ENCODE assay signal across 8 mouse cellular contexts in genomic region chr10:128588775-128589463, GRCm38 (mm10). TPM values are rescaled to one million over a fixed set of nuclear protein-coding genes. Genes with fewer than 3 reads are reported as not detected.
DNase-seq lines count a peak whose midpoint lies in the region; ATAC-seq lines count a peak whose summit lies in the region.

No protein-coding gene starts in this region.

- 0 out of 2 replicates have a peak, but pooled peaks have one; percentile 5 for ATAC-seq in heart, embryonic 13.5 days (ENCODE audit: extremely low read depth, insufficient number of reproducible peaks, low FRiP score, low TSS enrichment)
- ATAC-seq in embryonic facial prominence, embryonic 13.5 days (ENCODE audit: insufficient number of reproducible peaks, insufficient read depth, low FRiP score, low TSS enrichment, low read depth) = peak; percentile 18; the same call in 1 of the 2 replicates

- intact Hi-C loops in heart, postnatal 36 days (cut with DNase I) = no loop called here

- peaks cover 49% of the 10 kb centered on the region for H3K27me3 ChIP-seq in heart, embryonic 13.5 days (replicated peaks)
- H3K27me3 ChIP-seq in embryonic facial prominence, embryonic 13.5 days = peaks cover 47% of the 10 kb centered on the region
- peaks cover 59% of the 10 kb centered on the region for H3K27me3 ChIP-seq in midbrain, embryonic 10.5 days (ENCODE audit: low read depth, poor library complexity, severe bottlenecking)

- H3K36me3 ChIP-seq in heart, embryonic 13.5 days = no peaks in the 10 kb centered on the region
- H3K36me3 ChIP-seq in embryonic facial prominence, embryonic 13.5 days = no peaks in the 10 kb centered on the region
- no peaks in the 10 kb centered on the region for H3K36me3 ChIP-seq in midbrain, embryonic 10.5 days

- peak overlapping the region; percentile 77 for H3K4me3 ChIP-seq in heart, embryonic 13.5 days
- peak overlapping the region; percentile 64 for H3K4me3 ChIP-seq in embryonic facial prominence, embryonic 13.5 days
- H3K4me3 ChIP-seq in midbrain, embryonic 10.5 days = peak overlapping the region; percentile 78

- no peaks in the 10 kb centered on the region for H3K9me3 ChIP-seq in heart, embryonic 13.5 days
- H3K9me3 ChIP-seq in embryonic facial prominence, embryonic 13.5 days = no peaks in the 10 kb centered on the region
- no peaks in the 10 kb centered on the region for H3K9me3 ChIP-seq in midbrain, embryonic 10.5 days (replicated peaks)

- peak overlapping the region; percentile 99 for H3K4me2 ChIP-seq in heart, embryonic 13.5 days
- H3K4me2 ChIP-seq in embryonic facial prominence, embryonic 13.5 days = peak overlapping the region; percentile 99

- peak overlapping the region; percentile 39 for H3K27ac ChIP-seq in heart, embryonic 13.5 days (replicated peaks)
- peak overlapping the region; percentile 91 for H3K27ac ChIP-seq in embryonic facial prominence, embryonic 13.5 days
- H3K27ac ChIP-seq in midbrain, embryonic 10.5 days (replicated peaks) = no peak overlapping the region

- H3K4me1 ChIP-seq in heart, embryonic 13.5 days = peaks cover 35% of the 10 kb centered on the region
- peaks cover 20% of the 10 kb centered on the region for H3K4me1 ChIP-seq in embryonic facial prominence, embryonic 13.5 days
- peaks cover 29% of the 10 kb centered on the region for H3K4me1 ChIP-seq in midbrain, embryonic 10.5 days

- 2% methylated on average over 23 of the region's 23 CpGs for WGBS in heart, embryonic 13.5 days
- WGBS in embryonic facial prominence, embryonic 13.5 days = 2% methylated on average over 23 of the region's 23 CpGs
- WGBS in midbrain, embryonic 10.5 days = 3% methylated on average over 23 of the region's 23 CpGs

- peak overlapping the region; percentile 80 for H3K9ac ChIP-seq in heart, embryonic 13.5 days
- peak overlapping the region; percentile 71 for H3K9ac ChIP-seq in embryonic facial prominence, embryonic 13.5 days

- DNase-seq in heart, postnatal 36 days = no peak
- peak; percentile 86 for DNase-seq in kidney, adult 9 months
- DNase-seq in midbrain, embryonic 10.5 days (ENCODE audit: low spot score) = peak; percentile 26
- DNase-seq in adipocyte (ENCODE audit: low spot score) = no peak
- DNase-seq in adrenal gland, adult (ENCODE audit: inconsistent age in 2 of 2, low spot score in 1 of 2) = no peak
- no peak for DNase-seq in layer of hippocampus, adult 9-10 months (ENCODE audit: low spot score)

RNA-seq across cellular contexts. Expression of gene Erbb3, which starts 0.5 kb away (rescaled TPM):
- polyA plus RNA-seq in heart, embryonic 13.5 days (2015; fragmentation: Nextera tagmentation; extraction: Ambion mirVana) = 3.7 and 4.1 TPM in 2 replicates
- 1 to 10 TPM; 8.9 to 9.2 TPM for total RNA-seq in heart, postnatal 36 days (2021)
- polyA plus RNA-seq in embryonic facial prominence, embryonic 13.5 days (2015; fragmentation: Nextera tagmentation; extraction: Ambion mirVana) = 14.8 and 16.1 TPM in 2 replicates
- 0.72 and 1.4 TPM in 2 replicates for polyA plus RNA-seq in midbrain, embryonic 10.5 days (2016; fragmentation: Nextera tagmentation; extraction: Ambion mirVana)

RNA-seq across cellular contexts. Expression of gene Pa2g4, which starts 23.1 kb away (rescaled TPM):
- polyA plus RNA-seq in heart, embryonic 13.5 days (2015; fragmentation: Nextera tagmentation; extraction: Ambion mirVana) = 125 and 136 TPM in 2 replicates
- total RNA-seq in heart, postnatal 36 days (2021) = 10 to 100 TPM; 43.4 to 50.5 TPM
- 188 and 206 TPM in 2 replicates for polyA plus RNA-seq in embryonic facial prominence, embryonic 13.5 days (2015; fragmentation: Nextera tagmentation; extraction: Ambion mirVana)
- polyA plus RNA-seq in midbrain, embryonic 10.5 days (2016; fragmentation: Nextera tagmentation; extraction: Ambion mirVana) = 231 and 262 TPM in 2 replicates

RNA-seq across cellular contexts. Expression of gene Rps26, which starts 37.6 kb away (rescaled TPM):
- 455 and 482 TPM in 2 replicates for polyA plus RNA-seq in heart, embryonic 13.5 days (2015; fragmentation: Nextera tagmentation; extraction: Ambion mirVana)
- total RNA-seq in heart, postnatal 36 days (2021) = 100 to 1,000 TPM; 246 to 289 TPM
- polyA plus RNA-seq in embryonic facial prominence, embryonic 13.5 days (2015; fragmentation: Nextera tagmentation; extraction: Ambion mirVana) = 893 and 949 TPM in 2 replicates
- polyA plus RNA-seq in midbrain, embryonic 10.5 days (2016; fragmentation: Nextera tagmentation; extraction: Ambion mirVana) = 460 and 529 TPM in 2 replicates

RNA-seq across cellular contexts. Expression of gene Rpl41, which starts 39.8 kb away (rescaled TPM):
- 2,656 and 2,881 TPM in 2 replicates for polyA plus RNA-seq in heart, embryonic 13.5 days (2015; fragmentation: Nextera tagmentation; extraction: Ambion mirVana)
- total RNA-seq in heart, postnatal 36 days (2021) = 1,000 to 10,000 TPM; 1,509 to 1,535 TPM
- polyA plus RNA-seq in embryonic facial prominence, embryonic 13.5 days (2015; fragmentation: Nextera tagmentation; extraction: Ambion mirVana) = 4,323 and 4,329 TPM in 2 replicates
- 2,872 and 3,266 TPM in 2 replicates for polyA plus RNA-seq in midbrain, embryonic 10.5 days (2016; fragmentation: Nextera tagmentation; extraction: Ambion mirVana)

RNA-seq across cellular contexts. Expression of gene Zc3h10, which starts 41.3 kb away (rescaled TPM):
- 7.6 and 9.4 TPM in 2 replicates for polyA plus RNA-seq in heart, embryonic 13.5 days (2015; fragmentation: Nextera tagmentation; extraction: Ambion mirVana)
- 1 to 10 TPM; 7.2 to 8.8 TPM for total RNA-seq in heart, postnatal 36 days (2021)
- polyA plus RNA-seq in embryonic facial prominence, embryonic 13.5 days (2015; fragmentation: Nextera tagmentation; extraction: Ambion mirVana) = 13.5 and 15.5 TPM in 2 replicates
- polyA plus RNA-seq in midbrain, embryonic 10.5 days (2016; fragmentation: Nextera tagmentation; extraction: Ambion mirVana) = 15.4 and 19.5 TPM in 2 replicates

Comparison
In these comparisons a context has a peak if more than half of its experiments do, and no peak if none do; other contexts are left out.
1. DNase-seq: peak in kidney, adult 9 months (single experiment) and midbrain, embryonic 10.5 days (single experiment); none in heart, postnatal 36 days (0 of 2), adipocyte (single experiment), adrenal gland, adult (0 of 2) and layer of hippocampus, adult 9-10 months (single experiment).
2. Peak in every context shown above with its lines, with median percentiles within 50 percentile points of each other: H3K4me3 ChIP-seq.